Mouse (Mus musculus) testis, adult 2 months (tissue): ENCODE measurements around the gene Cd6.

Experiments used
- CTCF ChIP-seq: fragments of 200-500 bp; IDR thresholded peaks from 2 replicates; pipeline ENCODE4 v1.5.1; 2012; ENCODE audit warnings: low read depth, mild to moderate bottlenecking, inconsistent platforms, low read length, moderate library complexity; ENCODE audit not compliant: control insufficient read depth, insufficient read depth, insufficient replicate concordance
- POLR2A ChIP-seq: fragments of 200-500 bp; IDR thresholded peaks from 2 replicates; pipeline ENCODE4 v1.6.1; 2012; ENCODE audit warnings: low read depth, mild to moderate bottlenecking, inconsistent platforms, low read length, moderate library complexity; ENCODE audit not compliant: control insufficient read depth

DNA sequence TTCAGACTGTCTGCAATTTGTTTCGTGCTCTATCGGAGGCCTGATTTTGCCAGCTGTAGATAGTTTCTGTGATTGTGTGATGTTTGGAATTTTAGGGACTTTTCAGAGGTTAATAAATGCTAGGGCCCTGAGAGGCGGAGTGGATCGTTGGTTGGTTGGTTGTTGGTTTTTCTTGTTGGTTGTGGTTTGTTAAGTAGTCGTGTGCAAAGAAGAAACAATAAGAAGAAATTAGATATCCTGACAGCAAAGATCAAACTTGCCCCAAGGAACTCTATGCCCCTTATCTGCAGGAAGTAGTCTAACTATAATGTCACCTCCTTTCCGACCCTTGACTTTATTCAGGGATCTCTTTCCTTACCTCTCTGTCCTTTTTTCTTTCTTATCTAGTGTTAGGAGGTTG is 18.4 kb downstream of the Cd6 start:
- TF ChIP-seq CTCF = no peak
- no peak for TF ChIP-seq POLR2A
